Mouse (Mus musculus) kidney, postnatal 4 days (tissue): Measurements from ENCODE around the gene Tmem53.

Experiments
- DNase-seq, 2 experiments: peaks; one replicate each; pipeline ENCODE4 v3.0.0; 2021; ENCODE audit warnings: mixed read lengths in 2 of 2

Gene Tmem53

DNA sequence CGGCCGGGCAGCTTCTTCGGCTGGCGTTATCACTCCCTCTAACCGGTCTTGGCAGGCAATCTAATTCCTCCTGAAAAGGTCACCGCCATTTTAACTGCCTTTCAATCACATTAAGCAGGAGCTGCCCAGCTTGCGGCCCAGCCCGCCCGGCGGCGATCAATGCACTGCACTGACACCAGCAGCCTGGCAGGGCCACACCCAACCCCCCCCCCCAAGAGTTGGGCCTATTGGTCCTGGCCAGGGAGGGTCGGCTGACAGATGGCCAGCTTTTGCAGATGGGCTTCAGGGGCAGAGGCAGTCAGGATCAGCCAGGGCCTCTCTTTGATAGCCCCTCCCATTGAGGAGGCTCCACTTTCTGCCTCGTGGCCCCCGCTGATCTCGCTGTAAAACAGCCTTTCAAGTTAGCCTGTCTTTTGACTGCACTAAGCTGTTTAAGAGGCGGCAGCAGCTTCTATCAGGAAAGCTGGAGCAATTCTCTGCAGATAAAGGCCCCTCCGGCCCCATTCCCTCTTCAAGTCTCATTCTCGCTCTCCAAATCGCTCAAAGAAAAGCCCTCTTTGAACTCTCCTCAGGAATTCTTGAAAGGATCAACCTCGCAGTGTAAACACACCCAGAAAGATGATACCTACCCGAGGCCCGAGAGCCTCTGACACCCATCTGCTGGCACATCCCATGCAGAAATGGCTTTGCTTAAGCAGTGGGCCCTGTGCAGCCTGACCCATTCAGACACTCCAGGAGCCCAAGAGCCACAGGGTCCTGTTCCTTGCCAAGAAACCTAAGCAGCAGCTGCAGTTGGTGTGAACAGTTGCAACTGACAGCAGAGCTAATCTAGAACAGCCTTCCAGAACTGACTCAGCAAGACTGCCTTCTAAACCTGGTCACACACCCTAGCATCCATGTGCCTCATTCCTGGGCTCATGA is 31.8 kb downstream of the Tmem53 start:
- DNase-seq, result no peak

DNA sequence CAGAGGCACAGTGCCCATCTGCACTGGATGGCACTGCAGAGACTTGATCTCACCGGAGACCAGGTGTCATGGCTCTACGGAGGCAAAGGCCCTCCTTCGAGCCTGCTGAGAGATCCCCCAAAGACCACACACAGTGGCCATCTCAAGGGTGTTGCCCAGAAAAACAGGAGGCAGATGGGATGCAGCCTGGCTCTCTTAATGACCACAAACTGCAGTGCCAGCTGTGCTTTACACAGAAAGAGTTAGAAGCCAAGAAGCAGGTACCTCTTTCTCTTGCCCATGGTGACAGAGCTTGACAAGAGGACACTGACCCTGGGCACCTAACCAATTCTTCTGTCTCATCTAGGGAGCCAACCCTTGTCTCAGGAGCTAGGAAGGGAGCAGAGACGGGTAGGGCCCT is 32.6 kb downstream of the Tmem53 start:
- no peak for DNase-seq

DNA sequence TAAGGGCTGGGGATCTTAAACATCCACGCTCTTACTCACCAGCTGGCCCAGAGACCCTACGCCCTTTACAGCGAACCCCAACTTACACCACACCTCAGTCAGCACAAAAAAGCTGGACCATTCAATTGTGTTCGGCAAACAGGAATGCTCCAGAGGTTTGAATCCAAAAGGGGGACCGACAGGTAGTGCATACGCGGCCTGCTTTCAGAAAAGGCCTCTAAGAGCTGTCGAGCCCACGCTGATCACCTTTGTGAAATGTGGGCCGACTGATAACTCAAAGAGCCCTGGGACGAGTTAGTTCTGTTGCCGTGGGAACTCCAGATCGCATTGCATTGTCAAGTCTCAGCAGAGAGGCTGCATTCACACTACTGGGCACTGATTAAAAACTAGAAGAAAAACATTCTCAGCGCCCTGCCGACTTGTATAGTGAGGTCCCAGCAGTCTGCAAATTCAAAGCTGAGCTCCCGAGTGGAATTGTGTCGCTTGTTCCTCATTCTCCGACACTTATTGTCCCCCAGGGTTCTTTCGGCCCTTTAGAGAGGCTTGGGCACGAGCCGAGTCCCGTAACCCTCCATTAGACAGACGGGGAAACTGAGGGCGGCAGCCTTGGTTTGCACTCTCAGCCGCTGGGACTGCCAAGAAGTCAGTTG is 36.7 kb downstream of the Tmem53 start:
- DNase-seq, result no peak

DNA sequence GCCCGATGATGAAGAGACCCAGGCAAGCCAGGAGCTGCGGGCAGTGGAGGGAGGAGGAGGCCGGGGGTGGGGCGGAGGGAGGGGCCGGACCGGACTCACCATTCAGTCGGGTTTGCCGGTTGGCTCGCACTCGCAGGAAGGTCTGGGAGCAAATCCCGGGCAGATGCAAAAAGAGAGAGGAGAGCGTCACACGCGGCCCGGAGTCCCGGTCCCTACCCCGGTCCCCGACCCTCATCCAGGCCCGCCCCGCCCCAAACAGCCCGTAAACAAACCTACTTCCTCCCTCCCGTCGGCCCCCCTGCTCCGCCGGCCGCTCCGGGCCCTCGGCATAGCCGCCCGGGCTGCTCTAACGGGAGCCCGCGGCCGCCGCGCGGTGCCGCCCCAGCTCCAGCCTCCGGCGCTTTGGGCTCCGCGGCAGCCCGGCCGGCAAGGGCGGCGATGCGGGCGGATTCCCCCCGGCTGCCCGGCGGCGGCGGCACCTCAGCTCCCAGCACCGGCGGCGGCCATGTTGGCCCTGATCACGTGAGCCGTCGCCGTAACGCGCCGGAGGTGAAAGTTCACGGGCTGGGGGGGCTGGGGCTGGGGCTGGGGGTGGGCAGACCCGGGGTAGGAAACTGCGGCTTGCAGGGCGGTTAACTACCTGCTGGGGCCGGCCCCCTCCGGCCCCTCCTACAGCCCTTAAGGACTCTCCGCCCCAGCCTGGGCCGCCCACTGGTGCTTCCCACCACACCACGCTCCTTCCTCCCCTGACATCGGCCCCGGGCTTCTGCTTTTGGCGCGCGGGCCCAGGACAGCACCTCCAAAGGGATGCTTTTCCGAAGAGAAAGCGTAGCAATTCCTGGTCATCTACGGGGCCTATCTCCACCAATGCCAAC is 37.4 kb downstream of the Tmem53 start:
- DNase-seq, result peak; percentile 83 to 92

DNA sequence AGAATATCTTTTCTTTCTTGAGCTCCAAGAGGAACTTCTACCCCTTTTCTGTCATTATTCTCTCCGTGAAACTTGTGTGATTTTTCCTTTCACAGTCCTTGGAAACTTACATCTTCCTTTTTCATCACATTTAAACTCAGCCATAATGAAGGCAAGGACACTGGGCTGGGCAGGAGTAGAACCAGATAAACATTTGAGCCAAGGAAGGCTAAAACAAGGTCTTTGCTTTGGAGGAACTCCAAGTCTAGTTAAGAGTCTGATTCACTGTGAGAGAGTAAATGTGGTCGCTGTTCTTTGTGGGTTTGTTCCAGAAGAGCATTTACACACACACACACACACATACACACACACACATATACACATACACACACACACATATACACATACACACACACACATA is 39.9 kb downstream of the Tmem53 start:
- DNase-seq, result no peak

DNA sequence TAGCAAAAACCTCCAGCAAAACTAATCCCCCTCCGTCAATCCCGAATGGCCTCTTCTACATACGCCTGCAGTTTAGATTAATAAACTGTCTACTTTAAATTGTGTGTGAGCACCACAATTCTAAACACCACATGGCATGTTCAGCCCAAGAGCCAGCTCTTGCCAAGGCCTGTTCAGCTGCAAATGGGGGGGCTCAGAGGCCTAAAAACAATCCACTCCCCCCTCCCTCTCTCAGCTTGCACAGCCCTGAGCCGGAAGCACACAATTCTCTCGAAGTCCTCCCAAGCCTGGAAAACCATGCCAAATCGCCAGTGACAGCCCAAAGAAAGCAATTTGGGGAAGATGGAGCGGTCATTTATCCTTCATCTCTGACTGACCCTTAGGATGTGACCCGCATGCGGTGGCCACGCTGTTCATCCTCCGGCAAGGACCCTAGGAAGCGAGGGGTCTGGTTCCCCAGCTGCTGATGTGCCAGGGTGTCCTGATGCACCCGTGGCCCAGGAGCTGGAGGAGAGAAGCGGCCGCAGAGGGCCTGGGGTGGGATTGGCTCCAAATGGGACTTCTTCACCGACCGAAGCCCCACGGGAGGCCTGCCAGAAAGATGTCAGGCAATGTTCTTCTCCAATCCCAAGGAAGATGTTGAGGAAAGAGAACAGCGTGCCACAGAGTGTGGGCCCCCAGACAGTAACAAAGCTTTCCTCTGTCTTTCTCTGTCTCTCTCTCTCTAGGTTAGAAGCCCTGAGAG is 45.3 kb downstream of the Tmem53 start:
- no peak for DNase-seq

DNA sequence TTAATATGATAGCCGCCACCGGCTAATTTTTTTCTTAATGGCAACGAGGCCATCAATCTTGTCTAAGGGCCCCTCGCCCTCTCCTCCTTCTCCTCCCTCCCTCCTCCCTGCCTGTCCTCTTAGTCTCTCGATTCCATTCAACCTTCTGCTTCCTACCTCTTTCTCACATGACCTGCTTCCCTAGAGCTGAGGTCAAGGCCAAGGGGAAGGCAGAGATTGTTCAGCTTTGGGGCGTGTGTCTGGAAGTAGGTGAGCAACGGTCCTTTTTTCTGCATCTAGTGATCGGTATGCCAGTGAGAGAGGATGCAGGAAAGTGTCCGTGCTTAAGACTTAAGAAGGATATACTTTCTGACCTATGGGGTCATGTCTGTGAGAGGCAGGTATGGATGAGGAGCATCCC is 46.1 kb downstream of the Tmem53 start:
- DNase-seq, result no peak

DNA sequence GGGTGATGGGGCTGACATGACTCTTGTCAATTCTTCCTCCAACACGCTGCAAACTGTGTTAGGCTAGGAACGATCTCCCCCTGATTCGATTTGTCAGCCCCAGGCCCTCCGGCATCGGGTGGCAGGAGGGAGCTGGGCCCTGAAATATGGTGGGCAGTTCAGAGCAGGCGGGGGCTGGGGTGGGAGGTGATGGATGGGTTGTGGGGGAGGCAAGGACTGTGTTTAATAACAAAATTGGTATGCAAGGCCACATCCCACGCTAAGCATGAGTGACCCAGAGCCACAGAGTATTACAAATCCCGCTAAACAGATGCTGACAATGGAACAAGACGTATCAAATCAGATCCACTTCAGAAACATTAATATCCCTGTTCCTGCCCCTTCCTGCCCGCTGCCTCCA is 48.2 kb downstream of the Tmem53 start:
- DNase-seq, result peak in 1 of 2 experiments; percentile 59

DNA sequence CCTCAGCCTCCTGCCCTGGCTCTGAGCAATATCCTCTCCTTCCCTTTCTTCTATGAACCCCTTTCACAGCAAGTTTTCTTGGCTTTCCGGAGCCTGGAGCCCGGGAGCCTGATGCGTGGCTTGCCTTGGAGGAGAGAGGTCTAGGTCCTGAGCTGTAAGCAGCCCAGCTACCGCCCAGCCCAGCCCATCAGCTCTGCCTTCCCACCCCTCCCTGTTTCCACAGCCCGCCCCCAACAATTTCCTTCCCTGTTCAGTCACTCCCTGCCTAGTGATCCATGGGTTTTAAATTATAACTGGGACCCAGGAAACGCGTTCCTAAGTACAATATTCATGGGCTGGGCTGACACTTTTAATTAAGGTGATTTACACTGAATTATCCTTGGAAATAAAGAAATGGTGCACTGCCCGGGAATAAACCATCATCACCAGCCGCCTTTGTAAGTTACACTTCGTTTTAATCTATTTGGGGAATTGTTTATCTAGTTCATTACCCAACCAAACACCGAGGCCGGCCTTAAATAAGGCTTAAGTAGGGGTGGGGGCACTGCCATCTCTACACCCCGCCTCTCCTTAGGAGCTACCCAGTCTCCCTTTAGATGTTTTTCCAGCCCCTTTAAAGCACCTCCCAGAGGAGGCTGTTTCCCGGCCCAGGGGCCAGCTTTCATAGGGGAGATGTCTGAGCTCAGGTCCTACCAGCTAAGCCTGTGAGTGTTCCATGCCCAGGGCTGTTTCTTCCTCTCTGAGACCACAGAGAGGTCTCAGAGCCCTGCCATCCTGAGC is 50.5 kb downstream of the Tmem53 start:
- peak in 1 of 2 experiments; percentile 54 for DNase-seq

DNA sequence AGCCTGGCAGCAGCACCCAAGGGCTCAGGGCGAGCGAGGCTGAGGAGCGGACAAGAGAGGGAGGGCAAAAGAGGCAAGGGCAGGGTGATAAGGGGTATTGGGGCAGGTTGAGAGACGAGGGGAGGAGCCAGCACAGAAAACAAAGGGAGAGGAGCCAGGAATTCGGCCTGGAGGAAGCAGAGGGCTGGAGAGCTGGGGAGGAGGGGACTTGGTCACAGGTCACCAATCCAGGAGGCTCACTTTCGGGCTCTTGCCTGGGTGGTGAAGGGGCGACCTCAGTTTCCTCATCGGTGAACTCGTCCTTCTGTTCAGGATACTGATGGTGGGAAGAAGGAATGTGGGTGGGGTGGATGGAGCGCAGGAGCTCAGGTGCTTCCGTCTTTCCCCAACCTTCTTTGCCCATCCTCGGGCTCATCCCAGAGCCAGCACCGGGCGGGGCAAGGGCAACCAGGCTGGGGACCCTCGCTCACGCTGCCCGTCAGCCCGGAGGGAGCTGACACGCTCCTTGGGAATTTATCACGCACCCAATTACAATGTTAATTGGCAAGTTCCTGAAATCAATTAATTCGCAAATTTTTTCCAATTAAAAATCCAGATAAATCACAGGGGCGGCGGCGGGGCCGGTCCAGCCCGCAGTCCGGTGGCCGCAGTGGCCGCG is 52.0 kb downstream of the Tmem53 start:
- DNase-seq, result no peak

DNA sequence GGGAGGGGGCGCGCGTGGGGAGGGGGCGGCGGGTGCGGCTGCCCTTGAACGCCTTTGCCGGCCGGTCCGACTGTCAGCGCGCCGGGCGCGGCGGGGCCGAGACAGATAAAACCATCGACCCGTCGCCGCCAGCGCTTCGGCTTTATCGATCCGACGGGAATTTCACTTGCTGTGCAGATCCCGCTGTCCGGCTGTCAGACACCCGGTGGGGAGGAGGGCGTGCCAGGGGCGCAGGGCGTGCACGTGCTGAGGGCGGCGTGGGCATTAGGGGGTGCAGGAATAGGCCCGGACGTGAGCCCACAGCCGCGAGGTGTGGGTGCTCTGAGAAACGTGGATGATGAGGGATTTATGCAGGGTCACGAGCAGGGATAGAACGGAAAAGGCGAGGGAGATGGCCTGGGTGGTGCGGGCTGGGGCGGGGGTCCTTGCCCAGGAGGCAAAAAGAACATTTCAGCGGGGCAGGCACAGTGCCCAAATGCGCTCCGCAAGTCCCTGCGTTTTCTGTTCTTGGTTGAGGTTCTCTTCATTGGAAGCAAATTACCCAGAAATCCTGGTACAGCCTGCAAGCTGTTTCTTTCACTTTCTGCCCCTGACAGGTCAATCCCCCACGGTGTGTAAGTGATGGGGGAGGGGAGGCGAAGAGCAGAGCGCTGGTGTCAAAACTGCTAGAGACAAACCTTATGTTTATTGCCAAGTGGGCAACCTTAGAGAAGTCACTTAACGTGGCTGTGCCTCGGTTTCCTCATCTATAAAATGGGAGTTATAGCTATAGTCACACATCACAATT is 52.7 kb downstream of the Tmem53 start:
- DNase-seq, result no peak

DNA sequence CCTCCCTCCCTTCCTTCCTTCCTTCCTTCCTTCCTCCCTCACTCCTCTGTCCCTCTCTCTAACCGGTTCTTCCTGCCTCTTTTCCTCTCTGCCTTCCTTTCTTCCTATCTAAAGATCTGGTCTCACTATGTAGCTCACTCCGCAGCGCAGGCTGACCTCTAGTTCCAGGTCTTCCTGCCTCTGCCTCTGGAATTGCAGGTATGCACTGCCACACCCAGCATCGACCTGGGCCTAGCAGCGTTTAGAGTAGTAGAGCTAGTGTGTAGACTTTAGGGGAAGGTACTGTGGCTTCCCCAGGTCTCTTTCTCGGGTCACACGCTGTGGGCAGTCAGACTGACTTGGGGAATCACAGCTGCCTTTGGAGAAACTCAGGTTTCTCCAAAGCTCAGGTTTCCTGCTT is 53.7 kb downstream of the Tmem53 start:
- DNase-seq, result no peak

DNA sequence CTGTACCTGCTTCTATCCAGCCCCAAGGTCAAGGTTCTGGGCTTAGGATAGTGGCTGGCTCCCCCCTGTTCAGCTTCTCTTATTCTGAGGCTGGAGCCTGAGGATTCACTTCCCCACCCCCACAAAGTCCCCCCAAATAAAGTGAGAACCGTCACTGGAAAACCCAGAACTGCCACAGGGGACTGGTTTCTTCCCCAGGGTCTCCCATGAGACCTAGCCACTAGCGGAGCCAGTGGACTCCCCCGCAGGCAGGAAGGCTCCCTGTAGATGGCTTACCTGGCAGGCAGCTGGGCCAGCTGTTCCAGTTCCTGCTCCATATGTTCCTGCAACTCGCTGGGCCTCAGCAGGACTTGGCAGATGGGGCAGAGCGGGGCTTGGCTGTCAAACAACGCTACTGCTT is 55.5 kb downstream of the Tmem53 start:
- no peak for DNase-seq

DNA sequence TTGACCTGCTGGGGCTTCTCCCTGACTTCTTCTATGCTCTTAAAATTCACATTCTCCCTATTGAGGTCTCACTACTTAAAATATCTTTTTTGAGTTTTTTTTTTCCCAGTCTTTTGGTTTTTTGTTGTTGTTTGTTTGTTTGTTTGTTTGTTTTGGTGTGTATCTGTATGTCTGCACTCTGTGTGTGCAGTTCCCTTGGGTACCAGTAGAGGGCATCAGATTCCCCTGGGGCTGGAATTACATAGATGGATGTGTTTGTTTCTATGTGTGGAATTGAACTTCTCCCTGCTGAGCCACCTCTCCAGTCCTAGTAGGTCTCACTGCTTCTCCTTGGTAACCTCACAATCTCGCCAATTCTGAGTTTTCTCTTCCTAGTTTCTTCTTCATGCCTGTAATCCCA is 57.7 kb downstream of the Tmem53 start:
- DNase-seq, result no peak

DNA sequence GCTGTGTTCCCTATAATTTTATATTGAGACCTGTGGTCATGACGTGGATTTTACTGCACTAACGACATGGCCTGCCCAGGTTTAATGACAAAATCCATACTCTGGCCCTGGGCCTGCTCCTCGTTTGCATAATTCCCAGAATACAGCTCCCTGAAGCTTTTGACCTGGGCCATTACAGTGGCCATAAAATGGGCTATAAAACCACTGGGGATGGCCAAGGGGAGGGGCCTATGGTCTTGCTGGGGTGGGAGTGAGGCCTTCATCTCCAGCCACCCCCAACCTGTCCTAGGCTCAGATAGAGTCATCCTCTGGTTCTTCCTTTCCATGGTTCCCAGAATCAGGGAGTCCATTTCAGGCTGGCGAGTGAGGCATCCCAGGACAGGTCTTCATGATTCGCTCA is 60.1 kb downstream of the Tmem53 start:
- DNase-seq, result no peak

DNA sequence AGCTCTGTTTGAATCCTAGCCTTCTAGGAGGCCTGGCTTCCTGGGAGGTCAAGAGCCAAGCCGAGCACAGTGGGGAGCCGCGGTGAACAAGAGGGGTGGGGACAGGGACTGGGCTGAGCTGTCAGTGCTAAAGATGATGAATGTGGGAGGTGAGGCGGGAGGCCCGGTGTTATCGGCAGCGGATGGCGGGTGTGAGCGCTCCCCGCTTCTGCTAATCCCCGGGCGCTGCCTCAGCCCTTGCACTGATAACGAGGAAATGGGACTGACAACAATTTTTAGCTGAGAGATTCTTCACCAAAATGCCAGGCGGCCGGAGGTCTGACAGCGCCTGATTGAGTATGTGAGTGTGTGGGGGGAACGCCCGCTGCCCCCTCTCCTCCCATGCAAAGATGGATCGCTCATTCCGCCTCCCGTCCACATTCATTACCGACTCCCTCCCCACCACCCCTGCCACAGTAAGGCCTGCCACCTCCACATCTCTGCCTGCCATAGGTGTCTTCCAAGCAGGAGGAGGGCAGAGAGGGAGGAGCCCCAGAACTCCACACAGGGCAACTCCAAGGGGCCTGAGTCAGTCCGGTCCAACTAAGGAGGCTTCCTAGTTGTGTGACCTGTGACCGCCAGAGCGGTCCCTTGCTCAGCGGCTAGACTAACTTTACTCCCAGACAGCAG is 60.8 kb downstream of the Tmem53 start:
- no peak for DNase-seq

DNA sequence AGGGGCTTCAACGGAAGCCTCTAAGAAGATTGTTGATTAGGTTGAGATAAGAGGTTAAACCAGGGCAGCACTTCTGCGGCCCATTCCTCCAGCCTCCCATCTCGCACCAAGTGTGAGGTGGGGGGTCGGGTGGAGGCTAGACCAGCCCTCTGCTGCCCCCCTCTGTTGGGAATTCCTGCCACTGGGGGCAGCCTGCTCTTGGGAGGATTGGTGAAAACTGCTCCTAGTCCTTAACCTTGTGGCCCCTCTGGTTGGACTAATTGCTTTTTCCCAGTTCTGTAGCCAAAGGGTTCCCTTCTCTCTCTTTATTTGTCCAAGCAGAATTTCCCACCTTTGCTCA is 61.3 kb downstream of the Tmem53 start:
- DNase-seq, result peak; percentile 60 to 72

DNA sequence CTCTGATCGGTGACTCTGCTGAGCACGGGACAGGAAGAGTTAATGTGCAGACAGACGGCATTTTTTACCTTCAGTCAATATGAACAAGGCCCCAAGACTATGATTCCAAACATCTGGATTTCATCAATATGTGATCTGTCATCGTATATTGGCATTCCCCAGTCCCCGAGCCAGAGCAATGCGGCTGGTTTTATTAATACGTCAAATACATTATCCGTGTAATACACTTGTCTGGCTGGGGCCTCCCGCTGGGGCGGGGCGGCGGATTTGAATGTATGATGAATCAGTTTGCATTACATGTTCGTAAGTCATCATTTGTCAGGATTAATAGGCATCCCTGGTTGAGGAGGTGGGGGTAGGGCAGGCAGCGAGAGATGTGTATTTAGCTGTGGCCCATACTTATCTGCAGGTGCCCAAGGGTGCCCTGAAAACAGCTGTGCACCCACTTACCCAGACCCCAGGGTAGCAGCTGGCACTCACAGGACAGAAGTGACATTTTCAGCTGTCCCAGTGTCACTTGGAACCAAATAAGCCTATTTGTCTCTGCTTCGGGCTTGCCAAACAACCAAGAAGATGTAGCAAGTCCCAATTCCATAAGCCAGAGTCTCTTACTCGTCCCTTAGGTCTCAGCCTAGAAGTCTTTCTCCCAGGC is 63.2 kb downstream of the Tmem53 start:
- DNase-seq, result no peak

DNA sequence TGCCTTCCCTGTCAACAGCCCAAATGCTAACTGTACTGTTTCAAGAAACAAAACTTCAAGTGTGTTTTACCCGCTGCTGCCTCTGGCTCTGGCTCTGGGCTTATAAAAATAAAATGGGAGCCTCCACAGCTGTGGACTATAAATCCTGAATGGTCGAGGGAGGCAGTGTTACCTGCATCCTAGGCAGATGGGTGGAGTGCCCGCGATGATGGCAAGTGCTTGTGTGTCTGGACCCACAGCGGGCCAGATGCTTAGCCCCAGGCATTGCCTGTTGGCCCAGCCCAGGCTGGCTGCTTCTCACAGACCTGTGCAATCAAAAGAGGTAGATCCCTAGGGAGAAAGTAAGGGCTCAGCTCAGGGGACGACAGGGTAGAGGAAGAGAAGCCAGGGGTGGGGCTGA is 65.0 kb downstream of the Tmem53 start:
- no peak for DNase-seq
